ENCODE assay signal across 16 mouse cellular contexts in genomic region chr4:107553774-107554173, GRCm38 (mm10).
DNase-seq lines count a peak whose midpoint lies in the region; ATAC-seq and TF ChIP-seq lines count a peak whose summit lies in the region.
"Had no signal": no experiment of that assay in that cellular context is flagged by ENCODE, and none has a peak within 500 bp of the region (broad histone marks: within the 10 kb centered on the region; RNA-seq: fewer than 3 reads in every experiment).

No protein-coding gene starts in this region.

- H3K9me3 ChIP-seq in MEL (replicated peaks; ENCODE audit: insufficient read depth, low read length): no peaks in the 10 kb centered on the region
- no peaks in the 10 kb centered on the region for H3K9me3 ChIP-seq in hindbrain, embryonic 14.5 days (ENCODE audit: control insufficient read depth, low read length)
- H3K9me3 ChIP-seq in forebrain, embryonic 14.5 days (replicated peaks; ENCODE audit: control insufficient read depth, low read length): no peaks in the 10 kb centered on the region
- H3K9me3 ChIP-seq: embryonic facial prominence, embryonic 12.5 days; intestine, embryonic 15.5 days; neural tube, embryonic 15.5 days had no signal

- peak in 1 of 2 experiments; percentile 31; a peak in 2 of 4 replicates for TF ChIP-seq EP300 in MEL (IDR thresholded peaks at IDR 0.05; ENCODE audit: low read depth in 1 of 2, low read length in 2 of 2)

- peaks cover 2 to 24% of the 10 kb centered on the region in 2 experiments; a peak in 3 of 4 replicates for H3K4me1 ChIP-seq in MEL (ENCODE audit: control insufficient read depth in 1 of 2, insufficient read depth in 2 of 2, low read length in 2 of 2)
- no peaks in the 10 kb centered on the region for H3K4me1 ChIP-seq in hindbrain, embryonic 14.5 days (replicated peaks; ENCODE audit: control insufficient read depth, insufficient read depth, low read length)
- H3K4me1 ChIP-seq in forebrain, embryonic 14.5 days (ENCODE audit: control insufficient read depth, insufficient read depth, low read length): no peaks in the 10 kb centered on the region; the same call in 1 of the 2 replicates
- H3K4me1 ChIP-seq: intestine, embryonic 15.5 days had no signal

- H3K9ac ChIP-seq in MEL (ENCODE audit: control insufficient read depth, low read depth, low read length, poor library complexity, severe bottlenecking): no peak overlapping the region
- H3K9ac ChIP-seq in hindbrain, embryonic 14.5 days: no peak overlapping the region
- no peak overlapping the region for H3K9ac ChIP-seq in forebrain, embryonic 14.5 days (ENCODE audit: low read length)
- H3K9ac ChIP-seq: embryonic facial prominence, embryonic 12.5 days; hindbrain, embryonic 13.5 days; intestine, embryonic 15.5 days; neural tube, embryonic 15.5 days had no signal

- TF ChIP-seq CTCF in MEL (IDR thresholded peaks at IDR 0.05 in 2 of 3, conservative IDR thresholded peaks at IDR 0.05 in 1 of 3; ENCODE audit: control insufficient read depth in 1 of 3, insufficient read depth in 1 of 3, low read depth in 2 of 3, low read length in 3 of 3, poor library complexity in 1 of 3, severe bottlenecking in 1 of 3): no peak

- peak overlapping the region; percentile 47 for H3K4me2 ChIP-seq in myocyte (ENCODE audit: low read depth)
- no peak overlapping the region for H3K4me2 ChIP-seq in hindbrain, embryonic 14.5 days (replicated peaks)
- H3K4me2 ChIP-seq in forebrain, embryonic 14.5 days (ENCODE audit: low read length): no peak overlapping the region
- H3K4me2 ChIP-seq: embryonic facial prominence, embryonic 12.5 days; hindbrain, embryonic 13.5 days; intestine, embryonic 15.5 days; midbrain, embryonic 11.5 days; neural tube, embryonic 15.5 days had no signal

- H3K79me2 ChIP-seq in MEL (ENCODE audit: control insufficient read depth, insufficient read depth, low read length, poor library complexity) (no peaks in the 10 kb centered on the region), myocyte (ENCODE audit: control insufficient read depth, insufficient read depth) (no peaks in the 10 kb centered on the region)

- ATAC-seq in hindbrain, embryonic 14.5 days (ENCODE audit: low FRiP score): no peak
- no peak for ATAC-seq in forebrain, embryonic 14.5 days
- ATAC-seq: intestine, embryonic 15.5 days had no signal

- H3K27ac ChIP-seq in MEL (ENCODE audit: control insufficient read depth, low read depth, low read length): peak overlapping the region; percentile 15; the same call in 1 of the 2 replicates
- no peak overlapping the region for H3K27ac ChIP-seq in hindbrain, embryonic 14.5 days
- no peak overlapping the region for H3K27ac ChIP-seq in forebrain, embryonic 14.5 days (ENCODE audit: low read depth, low read length)
- H3K27ac ChIP-seq: embryonic facial prominence, embryonic 12.5 days; hindbrain, embryonic 13.5 days; intestine, embryonic 15.5 days; neural tube, embryonic 15.5 days had no signal

- H3K27me3 ChIP-seq in MEL (ENCODE audit: control insufficient read depth in 1 of 2, insufficient read depth in 2 of 2, low read length in 2 of 2): no peaks in the 10 kb centered on the region
- H3K27me3 ChIP-seq in myocyte (ENCODE audit: control insufficient read depth, insufficient read depth, insufficient read length): no peaks in the 10 kb centered on the region
- H3K27me3 ChIP-seq in hindbrain, embryonic 14.5 days (ENCODE audit: control insufficient read depth, insufficient read depth, low read length): no peaks in the 10 kb centered on the region
- H3K27me3 ChIP-seq in forebrain, embryonic 14.5 days (replicated peaks; ENCODE audit: control insufficient read depth, insufficient read depth, low read length): no peaks in the 10 kb centered on the region
- H3K27me3 ChIP-seq: embryonic facial prominence, embryonic 12.5 days; hindbrain, embryonic 13.5 days; intestine, embryonic 15.5 days; neural tube, embryonic 15.5 days had no signal

- 0 out of 4 replicates have a peak overlapping the region, but pooled peaks of 1 of the 2 experiments have one; percentile 4 for H3K4me3 ChIP-seq in MEL (ENCODE audit: control insufficient read depth in 1 of 2, insufficient read depth in 1 of 2, low read depth in 2 of 2, low read length in 2 of 2)
- H3K4me3 ChIP-seq in myocyte: no peak overlapping the region
- H3K4me3 ChIP-seq in hindbrain, embryonic 14.5 days (replicated peaks; ENCODE audit: low read length): no peak overlapping the region
- H3K4me3 ChIP-seq in forebrain, embryonic 14.5 days (ENCODE audit: low read depth, low read length): no peak overlapping the region
- H3K4me3 ChIP-seq: embryonic facial prominence, embryonic 12.5 days; hindbrain, embryonic 13.5 days; intestine, embryonic 15.5 days; neural tube, embryonic 15.5 days had no signal

- TF ChIP-seq POLR2A in MEL (IDR thresholded peaks at IDR 0.05; ENCODE audit: control insufficient read depth in 1 of 2, insufficient read depth in 1 of 2, low read depth in 1 of 2, low read length in 2 of 2, poor library complexity in 1 of 2): no peak
- TF ChIP-seq POLR2A in myocyte (IDR thresholded peaks at IDR 0.05; ENCODE audit: insufficient read length, low read depth): no peak

- no peak overlapping the region for H3ac ChIP-seq in myocyte (ENCODE audit: control insufficient read depth, insufficient read length)

- DNase-seq in testis, postnatal 10 days (ENCODE audit: low spot score): peak; percentile 4
- no peak for DNase-seq in testis, postnatal 14 days (ENCODE audit: low spot score)
- peak; percentile 75 for DNase-seq in MEL (ENCODE audit: low read depth, low spot score)
- DNase-seq in c-Kit-positive CD71-negative TER-119-negative erythroid progenitor cells, embryonic 14.5 days (ENCODE audit: low read depth): peak; percentile 17
- no peak for DNase-seq in hindbrain, embryonic 14.5 days (ENCODE audit: low spot score)
- DNase-seq in forebrain, embryonic 14.5 days (ENCODE audit: low spot score): no peak
- DNase-seq: cerebellum, adult 11 months; kidney, postnatal 4 days; lung, postnatal 14 days; thymus, adult 18-20 months had no signal

- peaks cover 0 to 15% of the 10 kb centered on the region in 2 experiments; a peak in 2 of 4 replicates for H3K36me3 ChIP-seq in MEL (ENCODE audit: control insufficient read depth in 1 of 2, insufficient read depth in 2 of 2, low read length in 2 of 2)
- H3K36me3 ChIP-seq in myocyte (ENCODE audit: control insufficient read depth, insufficient read depth): no peaks in the 10 kb centered on the region
- H3K36me3 ChIP-seq in hindbrain, embryonic 14.5 days (replicated peaks; ENCODE audit: control insufficient read depth, insufficient read depth): no peaks in the 10 kb centered on the region
- H3K36me3 ChIP-seq in forebrain, embryonic 14.5 days (ENCODE audit: control insufficient read depth, insufficient read depth, low read length): no peaks in the 10 kb centered on the region
- H3K36me3 ChIP-seq: embryonic facial prominence, embryonic 12.5 days; hindbrain, embryonic 13.5 days; intestine, embryonic 15.5 days; neural tube, embryonic 15.5 days had no signal

- WGBS in hindbrain, embryonic 14.5 days: 82% methylated on average over 5 of the region's 5 CpGs
- WGBS in forebrain, embryonic 14.5 days: 84% methylated on average over 5 of the region's 5 CpGs

- TF ChIP-seq RAD21 in MEL (IDR thresholded peaks at IDR 0.05; ENCODE audit: low read depth, low read length): no peak

TF ChIP-seq in MEL, 35 proteins besides CTCF, POLR2A, EP300 and RAD21:
- TF ChIP-seq MYC (IDR thresholded peaks at IDR 0.05; ENCODE audit: low read depth, low read length) (peak; percentile 15; the same call in 1 of the 2 replicates), HCFC1 (IDR thresholded peaks at IDR 0.05; ENCODE audit: low read depth, low read length) (no peak), ZKSCAN1 (IDR thresholded peaks at IDR 0.05; ENCODE audit: low read depth, low read length) (no peak), NELFE (IDR thresholded peaks at IDR 0.05; ENCODE audit: low read depth, low read length) (no peak), MEF2A (IDR thresholded peaks at IDR 0.05; ENCODE audit: extremely low read depth, insufficient replicate concordance, low read depth, low read length, poor library complexity, severe bottlenecking) (no peak), SIN3A (IDR thresholded peaks at IDR 0.05; ENCODE audit: low read length) (peak; percentile 68), TAL1 (IDR thresholded peaks at IDR 0.05; ENCODE audit: low read length) (no peak), SMC3 (IDR thresholded peaks at IDR 0.05; ENCODE audit: low read depth, low read length) (no peak), ETS1 (IDR thresholded peaks at IDR 0.05; ENCODE audit: low read depth, low read length) (peak; percentile 36; the same call in 1 of the 2 replicates), RCOR1 (IDR thresholded peaks at IDR 0.05; ENCODE audit: low read depth, low read length) (0 out of 2 replicates have a peak, but pooled peaks have one; percentile 16), ZNF384 (IDR thresholded peaks at IDR 0.05; ENCODE audit: low read depth, low read length) (no peak), MAX (IDR thresholded peaks at IDR 0.05; ENCODE audit: low read length) (peak; percentile 50)

TF ChIP-seq in myocyte, 11 proteins besides CTCF, POLR2A, EP300 and RAD21:
- TF ChIP-seq TCF3 (IDR thresholded peaks at IDR 0.05; ENCODE audit: insufficient read length, low read depth) (no peak), MYOG (IDR thresholded peaks at IDR 0.05; ENCODE audit: control insufficient read depth in 1 of 3, insufficient read depth in 1 of 3, insufficient read length in 2 of 3, low read depth in 2 of 3) (no peak), E2F4 (IDR thresholded peaks at IDR 0.05; ENCODE audit: insufficient read depth) (no peak), MYOD1 (IDR thresholded peaks at IDR 0.05; ENCODE audit: control insufficient read depth in 1 of 3, insufficient read length in 2 of 3, low read depth in 2 of 3) (no peak), MAX (IDR thresholded peaks at IDR 0.05; ENCODE audit: low read depth) (no peak), REST (IDR thresholded peaks at IDR 0.05; ENCODE audit: insufficient read depth, insufficient read length) (no peak), CEBPB (IDR thresholded peaks at IDR 0.05; ENCODE audit: insufficient read depth, poor library complexity, severe bottlenecking) (no peak), USF1 (IDR thresholded peaks at IDR 0.05; ENCODE audit: low read depth) (no peak), SRF (IDR thresholded peaks at IDR 0.05; ENCODE audit: control insufficient read depth, insufficient read length, low read depth) (no peak), POLR2AphosphoS2 (IDR thresholded peaks at IDR 0.05; ENCODE audit: insufficient read length, low read depth) (no peak), TCF12 (IDR thresholded peaks at IDR 0.05; ENCODE audit: insufficient read depth, poor library complexity, severe bottlenecking) (no peak)

Comparison
In these comparisons a context has a peak if more than half of its experiments do, and no peak if none do; other contexts are left out.
1. DNase-seq: peak in testis, postnatal 10 days (single experiment), MEL (single experiment) and c-Kit-positive CD71-negative TER-119-negative erythroid progenitor cells, embryonic 14.5 days (single experiment); none in testis, postnatal 14 days (single experiment), hindbrain, embryonic 14.5 days (single experiment) and forebrain, embryonic 14.5 days (single experiment).